Mouse (Mus musculus) left cerebral cortex, adult 6 months (tissue): ENCODE results near the gene Slitrk2. TPM values are rescaled to one million over a fixed set of nuclear protein-coding genes. Genes with fewer than 3 reads are reported as not detected.

Experiments
- long read RNA-seq, 2 experiments: library from polyadenylated mRNA; unstranded; transcript quantifications; one replicate each; pipeline ENCODE4 v2.0.0; 2019 to 2020
- polyA plus RNA-seq: library from polyadenylated mRNA; unstranded; fragments of <200 nt; fragmentation: Nextera tagmentation; gene quantifications from 2 replicates; pipeline ENCODE4 v1.2.3, GENCODE M21; 2021

Slitrk2 gene
- polyA plus RNA-seq: 12.3 and 19.7 TPM in 2 replicates
- long read RNA-seq, experiment 1, partial matches to known transcripts: 1 of 3 reads
- long read RNA-seq, experiment 1, other reads (novel, unspliced or antisense): 2 of 3 reads
- long read RNA-seq, experiment 2, partial matches to known transcripts: 2 of 39 reads
- long read RNA-seq, experiment 2, other reads (novel, unspliced or antisense): 37 of 39 reads

GRCm38 (mm10) chrX:66648911-66649620 lies at the start of gene Slitrk2:
TSS of gene Slitrk2 (plus strand) at chrX:66649318.

